Mouse (Mus musculus): Measurements from ENCODE around the gene Abca16. TPM values are rescaled to one million over a fixed set of nuclear protein-coding genes. Genes with fewer than 3 reads are reported as not detected.

The Abca16 gene
- polyA plus RNA-seq, 1 experiment from 2014 or later = not detected

- Histone ChIP-seq H3K4me1 (replicated peaks) (no peaks in the 10 kb centered on the region), H3K4me2 (no peak overlapping the region), H3K9ac (no peak overlapping the region), H3K27me3 (replicated peaks) (no peaks in the 10 kb centered on the region), H3K36me3 (no peaks in the 10 kb centered on the region), H3K27ac (ENCODE audit: poor library complexity, severe bottlenecking) (no peak overlapping the region), H3K9me3 (replicated peaks) (no peaks in the 10 kb centered on the region), H3K4me3 (no peak overlapping the region)
- 57% methylated on average over 3 of the region's 3 CpGs for whole genome bisulfite sequencing
- ATAC-seq (ENCODE audit: insufficient number of reproducible peaks, low FRiP score) = no peak
These were observed 167.1 kb downstream of the Abca16 start for GRCm38 (mm10) chr7:120576520-120576919.

Other genes starting within 250 kb of the Abca16 start
- 0.05 TPM in 1 of 2 replicates, not detected in the other for gene Anks4b, start 235.8 kb upstream of the Abca16 start, polyA plus RNA-seq (2016; fragmentation: Nextera tagmentation; extraction: Ambion mirVana)
- 0.40 and 0.93 TPM in 2 replicates for gene Crym, start 207.5 kb upstream of the Abca16 start, polyA plus RNA-seq (2016; fragmentation: Nextera tagmentation; extraction: Ambion mirVana)
- gene Abca14, start 205.7 kb upstream of the Abca16 start, polyA plus RNA-seq (2016; fragmentation: Nextera tagmentation; extraction: Ambion mirVana) = not detected in 2 replicates
- not detected in 2 replicates for gene Abca15, start 81.0 kb upstream of the Abca16 start, polyA plus RNA-seq (2016; fragmentation: Nextera tagmentation; extraction: Ambion mirVana)
- gene Uqcrc2, start 225.5 kb downstream of the Abca16 start, polyA plus RNA-seq (2016; fragmentation: Nextera tagmentation; extraction: Ambion mirVana) = 409 and 430 TPM in 2 replicates